Mouse (Mus musculus) C2C12 (cell line): ENCODE data around the gene Srsf2.

Source experiments
- CEBPB ChIP-seq: IDR thresholded peaks from one replicate; pipeline ENCODE4 v1.6.1; 2011; ENCODE audit warnings: low read depth, mild to moderate bottlenecking, control low read depth, moderate library complexity
- CTCF ChIP-seq: IDR thresholded peaks from one replicate; pipeline ENCODE4 v1.5.1; 2011; ENCODE audit not compliant: control insufficient read depth, insufficient read depth, insufficient read length
- FOSL1 ChIP-seq: IDR thresholded peaks from one replicate; pipeline ENCODE4 v1.8.0; 2011; ENCODE audit warnings: mild to moderate bottlenecking, low read length; ENCODE audit not compliant: poor library complexity, insufficient read depth, severe bottlenecking
- MAX ChIP-seq: IDR thresholded peaks from one replicate; pipeline ENCODE4 v1.6.1; 2011; ENCODE audit warnings: mild to moderate bottlenecking, control low read depth
- MYOD1 ChIP-seq: IDR thresholded peaks from one replicate; pipeline ENCODE4 v1.6.1; 2011; ENCODE audit warnings: low read depth; ENCODE audit not compliant: control insufficient read depth, insufficient read length
- MYOG ChIP-seq: IDR thresholded peaks from one replicate; pipeline ENCODE4 v1.6.1; 2011; ENCODE audit not compliant: control insufficient read depth, insufficient read length; ENCODE audit errors: extremely low read depth
- USF1 ChIP-seq: IDR thresholded peaks from one replicate; pipeline ENCODE4 v1.6.1; 2011; ENCODE audit warnings: low read depth, mild to moderate bottlenecking, control low read depth, moderate library complexity

GRCm38 (mm10) chr11:116826550-116827504 is 26.1 kb downstream of the Srsf2 start:
- TF ChIP-seq USF1 (no peak), CTCF (no peak), MYOG (no peak), FOSL1 (no peak), CEBPB (no peak), MAX (peak; percentile 31), MYOD1 (no peak)
